Mouse (Mus musculus) limb, embryonic 14.5 days (tissue): Measurements from ENCODE around the gene Fchsd2. TPM values are rescaled to one million over a fixed set of nuclear protein-coding genes. Genes with fewer than 3 reads are reported as not detected.

Experiments used
- ATAC-seq: fragments of 200-750 bp; cut with Nextera tagmentation; 2 replicates; pipeline ENCODE4 v1.8.0; 2017; ENCODE audit warnings: low read depth, moderate number of reproducible peaks, moderate TSS enrichment; ENCODE audit not compliant: low FRiP score
- DNase-seq: peaks from one replicate; pipeline ENCODE4 v3.0.0-alpha.2; 2015; ENCODE audit warnings: low spot score
- H3K27ac ChIP-seq: fragments of 300-500 bp; sonication (generic); replicated peaks from 2 replicates; pipeline ENCODE4 v1.5.1; 2014; ENCODE audit warnings: low read depth, mild to moderate bottlenecking, low read length, moderate library complexity, mixed read lengths
- H3K27me3 ChIP-seq: fragments of 300-500 bp; sonication (generic); 2 replicates; pipeline ENCODE4 v1.6.1; 2014; ENCODE audit warnings: low read length, mixed read lengths; ENCODE audit not compliant: control insufficient read depth, insufficient read depth
- H3K36me3 ChIP-seq: fragments of 300-500 bp; sonication (generic); 2 replicates; pipeline ENCODE4 v1.6.1; 2014; ENCODE audit warnings: mild to moderate bottlenecking, low read length, moderate library complexity, mixed read lengths; ENCODE audit not compliant: control insufficient read depth, insufficient read depth
- H3K4me1 ChIP-seq: fragments of 300-500 bp; sonication (generic); 2 replicates; pipeline ENCODE4 v1.6.1; 2014; ENCODE audit warnings: antibody characterized with exemption, low read length, mixed read lengths; ENCODE audit not compliant: control insufficient read depth, insufficient read depth
- H3K4me2 ChIP-seq: fragments of 300-500 bp; sonication (generic); replicated peaks from 2 replicates; pipeline ENCODE4 v1.6.1; 2014; ENCODE audit warnings: low read depth, mild to moderate bottlenecking, low read length, moderate library complexity; ENCODE audit not compliant: severe bottlenecking
- H3K4me3 ChIP-seq: fragments of 300-500 bp; sonication (generic); replicated peaks from 2 replicates; pipeline ENCODE4 v1.5.1; 2014; ENCODE audit warnings: low read length
- H3K9ac ChIP-seq: fragments of 300-500 bp; sonication (generic); 2 replicates; pipeline ENCODE4 v1.6.1; 2014; ENCODE audit warnings: mild to moderate bottlenecking, low read depth, low read length, moderate library complexity; ENCODE audit not compliant: severe bottlenecking
- H3K9me3 ChIP-seq: fragments of 300-500 bp; sonication (generic); 2 replicates; pipeline ENCODE4 v1.6.1; 2016; ENCODE audit warnings: low read length; ENCODE audit not compliant: control insufficient read depth
- POLR2A ChIP-seq: fragments of 200-500 bp; IDR thresholded peaks from 2 replicates; pipeline ENCODE4 v1.8.0; 2012; ENCODE audit warnings: inconsistent platforms, mild to moderate bottlenecking, moderate library complexity, borderline replicate concordance; ENCODE audit not compliant: insufficient read depth, insufficient read length; ENCODE audit errors: extremely low read depth
- WGBS: fragments of 180-500 bp; shearing (Covaris S2); extraction: QIAGEN DNeasy Blood & Tissue Kit; methylation state at CpG from one replicate; pipeline ENCODE4 v1.1.7; 2014; 5-methylcytosine and 5-hydroxymethylcytosine counted together
- polyA plus RNA-seq, 2 experiments: library from polyadenylated mRNA; depleted of rRNA in 1 of 2; stranded (reverse) in 1 of 2; unstranded in 1 of 2; fragments of >200 nt; fragmentation: Nextera tagmentation in 1 of 2; extraction: Ambion mirVana in 1 of 2; gene quantifications; 2 replicates each; pipeline versions ENCODE4 v1.2.1 to v1.2.3; 2012 to 2014

Fchsd2 gene
- polyA plus RNA-seq, 2 experiments: 19.9 to 21.9 TPM

- no peak for TF ChIP-seq POLR2A
- H3K27ac ChIP-seq: no peak overlapping the region
- no peak overlapping the region for H3K4me2 ChIP-seq
- no peaks in the 10 kb centered on the region for H3K36me3 ChIP-seq
- no peak overlapping the region for H3K4me3 ChIP-seq
- no peaks in the 10 kb centered on the region for H3K27me3 ChIP-seq
- no peaks in the 10 kb centered on the region for H3K4me1 ChIP-seq
- DNase-seq (no peak), ATAC-seq (no peak)
- H3K9ac ChIP-seq: no peak overlapping the region
- no peaks in the 10 kb centered on the region; the same call in 1 of the 2 replicates for H3K9me3 ChIP-seq
- 62% methylated on average over 3 of the region's 3 CpGs for WGBS
These were observed 4.4 kb downstream of the Fchsd2 start for GRCm38 (mm10) chr7:101097084-101097483.

GRCm38 (mm10) chr7:101099981-101100380, 7.3 kb downstream of the Fchsd2 start:
- Histone ChIP-seq H3K4me3 (no peak overlapping the region), H3K4me2 (no peak overlapping the region), H3K36me3 (no peaks in the 10 kb centered on the region), H3K4me1 (no peaks in the 10 kb centered on the region), H3K9me3 (no peaks in the 10 kb centered on the region; the same call in 1 of the 2 replicates), H3K27ac (no peak overlapping the region), H3K27me3 (no peaks in the 10 kb centered on the region), H3K9ac (no peak overlapping the region)
- DNase-seq (no peak), ATAC-seq (no peak)
- no peak for TF ChIP-seq POLR2A
- 48% methylated on average over 3 of the region's 3 CpGs for WGBS

DNA sequence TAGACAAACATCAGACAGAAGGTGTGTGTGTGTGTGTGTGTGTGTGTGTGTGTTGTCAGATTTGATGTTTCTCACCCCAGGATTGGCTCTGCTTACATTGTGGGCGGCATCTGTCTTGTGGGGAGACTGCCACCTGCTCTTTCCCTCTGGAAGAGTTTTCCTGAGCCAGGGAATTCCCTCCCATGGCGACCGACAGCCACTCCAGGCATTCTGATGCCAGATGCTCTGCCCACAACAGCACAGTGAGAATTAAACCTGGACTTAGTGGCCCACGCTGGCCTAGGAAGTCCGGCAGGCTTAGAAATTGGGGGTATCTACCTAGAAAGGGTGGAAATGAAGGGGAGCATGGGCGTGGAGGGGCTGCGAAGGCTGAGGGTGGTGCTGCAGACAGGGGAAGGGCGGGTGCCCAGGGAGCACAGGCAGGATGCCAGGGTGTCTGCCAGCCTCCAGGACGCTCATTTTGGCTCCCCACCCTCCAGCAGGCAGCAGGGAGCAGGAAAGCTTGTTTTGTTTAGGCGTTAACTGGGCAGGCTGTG, 8.6 kb downstream of the Fchsd2 start:
- DNase-seq (no peak), ATAC-seq (no peak)
- WGBS: 62% methylated on average over 10 of the region's 10 CpGs

GRCm38 (mm10) chr7:101106666-101107065, 14.0 kb downstream of the Fchsd2 start:
- H3K4me2 ChIP-seq: no peak overlapping the region
- H3K9me3 ChIP-seq: no peaks in the 10 kb centered on the region
- no peak for TF ChIP-seq POLR2A
- ATAC-seq (no peak), DNase-seq (no peak)
- no peaks in the 10 kb centered on the region for H3K27me3 ChIP-seq
- peaks cover 11% of the 10 kb centered on the region; the same call in 1 of the 2 replicates for H3K36me3 ChIP-seq
- no peak overlapping the region for H3K9ac ChIP-seq
- peaks cover 11% of the 10 kb centered on the region for H3K4me1 ChIP-seq
- H3K27ac ChIP-seq: no peak overlapping the region
- no peak overlapping the region for H3K4me3 ChIP-seq
- 49% methylated on average over 2 of the region's 2 CpGs for WGBS

More for the DNA sequence above, 8.6 kb downstream of the Fchsd2 start:
- TF ChIP-seq POLR2A: no peak
- Histone ChIP-seq H3K27ac (no peak overlapping the region), H3K4me2 (no peak overlapping the region), H3K27me3 (no peaks in the 10 kb centered on the region), H3K4me1 (no peaks in the 10 kb centered on the region), H3K9me3 (no peaks in the 10 kb centered on the region; the same call in 1 of the 2 replicates), H3K9ac (peak overlapping the region; percentile 28; the same call in 1 of the 2 replicates), H3K36me3 (no peaks in the 10 kb centered on the region), H3K4me3 (no peak overlapping the region)

GRCm38 (mm10) chr7:101107073-101107810, 14.6 kb downstream of the Fchsd2 start:
- no peak for TF ChIP-seq POLR2A

More at GRCm38 (mm10) chr7:101107073-101107810, 14.6 kb downstream of the Fchsd2 start:
- DNase-seq (no peak), ATAC-seq (no peak)
- Histone ChIP-seq H3K4me3 (peak overlapping the region; percentile 60), H3K4me1 (peaks cover 11% of the 10 kb centered on the region), H3K9ac (peak overlapping the region; percentile 78), H3K27ac (peak overlapping the region; percentile 97), H3K27me3 (no peaks in the 10 kb centered on the region), H3K9me3 (no peaks in the 10 kb centered on the region), H3K4me2 (peak overlapping the region; percentile 92), H3K36me3 (peaks cover 12% of the 10 kb centered on the region; the same call in 1 of the 2 replicates)
- 39% methylated on average over 5 of the region's 5 CpGs for WGBS
